Mouse (Mus musculus): ENCODE results near the gene Retreg2. TPM values are rescaled to one million over a fixed set of nuclear protein-coding genes. Genes with fewer than 3 reads are reported as not detected.

Gene Retreg2
- total and polyA plus RNA-seq, 2 experiments, result 77.6 to 284 TPM

- Histone ChIP-seq H3K9ac (ENCODE audit: low read depth, low read length) (peak overlapping the region; percentile 95), H3K4me3 (ENCODE audit: insufficient read depth, low read depth, low read length) (peak overlapping the region; percentile 92), H3K79me2 (ENCODE audit: control insufficient read depth, insufficient read depth, low read length) (peaks cover 15% of the 10 kb centered on the region; the same call in 1 of the 2 replicates), H3K36me3 (ENCODE audit: control insufficient read depth, insufficient read depth, low read length) (peaks cover 44% of the 10 kb centered on the region), H3K4me1 (ENCODE audit: control insufficient read depth, insufficient read depth, low read length) (peaks cover 24% of the 10 kb centered on the region), H3K27ac (replicated peaks; ENCODE audit: insufficient read depth, low read depth, low read length) (peak overlapping the region; percentile 100), H3K27me3 (ENCODE audit: control insufficient read depth, insufficient read depth, low read length) (no peaks in the 10 kb centered on the region)
- under 1% methylated on average over 53 of the region's 53 CpGs for WGBS
- TF ChIP-seq POLR2A (IDR thresholded peaks at IDR 0.05; ENCODE audit: extremely low read depth, insufficient read depth, low read length), result peak; percentile 63; the same call in 1 of the 2 replicates
- no peak for TF ChIP-seq CTCF (IDR thresholded peaks at IDR 0.05; ENCODE audit: low read depth, low read length)
- peak; percentile 54 for DNase-seq (ENCODE audit: extremely low read depth, low read depth, low spot score)
These were observed 940 bp upstream of the Retreg2 start for GRCm38 (mm10) chr1:75141486-75142190.

GRCm38 (mm10) chr1:75145589-75145988 is 3.0 kb downstream of the Retreg2 start:
- Histone ChIP-seq H3K4me3 (ENCODE audit: insufficient read depth, low read depth, low read length) (no peak overlapping the region), H3K9ac (ENCODE audit: low read depth, low read length) (no peak overlapping the region), H3K79me2 (ENCODE audit: control insufficient read depth, insufficient read depth, low read length) (peaks cover 15% of the 10 kb centered on the region; the same call in 1 of the 2 replicates), H3K27me3 (ENCODE audit: control insufficient read depth, insufficient read depth, low read length) (no peaks in the 10 kb centered on the region), H3K27ac (replicated peaks; ENCODE audit: insufficient read depth, low read depth, low read length) (no peak overlapping the region), H3K4me1 (ENCODE audit: control insufficient read depth, insufficient read depth, low read length) (peaks cover 38% of the 10 kb centered on the region), H3K36me3 (ENCODE audit: control insufficient read depth, insufficient read depth, low read length) (peaks cover 32% of the 10 kb centered on the region)
- DNase-seq (ENCODE audit: extremely low read depth, low read depth, low spot score), result no peak
- 97% methylated on average over 3 of the region's 3 CpGs for WGBS
- no peak for TF ChIP-seq CTCF (IDR thresholded peaks at IDR 0.05; ENCODE audit: low read depth, low read length)
- TF ChIP-seq POLR2A (IDR thresholded peaks at IDR 0.05; ENCODE audit: extremely low read depth, insufficient read depth, low read length), result no peak

- peak; percentile 95 for DNase-seq (ENCODE audit: extremely low read depth, low read depth, low spot score)
- no peaks in the 10 kb centered on the region for H3K27me3 ChIP-seq (ENCODE audit: control insufficient read depth, insufficient read depth, low read length)
- H3K4me3 ChIP-seq (ENCODE audit: insufficient read depth, low read depth, low read length), result no peak overlapping the region
- H3K36me3 ChIP-seq (ENCODE audit: control insufficient read depth, insufficient read depth, low read length), result peaks cover 32% of the 10 kb centered on the region
- peak overlapping the region; percentile 54 for H3K9ac ChIP-seq (ENCODE audit: low read depth, low read length)
- H3K4me1 ChIP-seq (ENCODE audit: control insufficient read depth, insufficient read depth, low read length), result peaks cover 35% of the 10 kb centered on the region
- H3K27ac ChIP-seq (replicated peaks; ENCODE audit: insufficient read depth, low read depth, low read length), result peak overlapping the region; percentile 84
- no peak for TF ChIP-seq CTCF (IDR thresholded peaks at IDR 0.05; ENCODE audit: low read depth, low read length)
- TF ChIP-seq POLR2A (IDR thresholded peaks at IDR 0.05; ENCODE audit: extremely low read depth, insufficient read depth, low read length), result no peak
- peaks cover 15% of the 10 kb centered on the region; the same call in 1 of the 2 replicates for H3K79me2 ChIP-seq (ENCODE audit: control insufficient read depth, insufficient read depth, low read length)
- WGBS, result 28% methylated on average over 7 of the region's 7 CpGs
These were observed 5.0 kb downstream of the Retreg2 start for GRCm38 (mm10) chr1:75147411-75148135.

DNA sequence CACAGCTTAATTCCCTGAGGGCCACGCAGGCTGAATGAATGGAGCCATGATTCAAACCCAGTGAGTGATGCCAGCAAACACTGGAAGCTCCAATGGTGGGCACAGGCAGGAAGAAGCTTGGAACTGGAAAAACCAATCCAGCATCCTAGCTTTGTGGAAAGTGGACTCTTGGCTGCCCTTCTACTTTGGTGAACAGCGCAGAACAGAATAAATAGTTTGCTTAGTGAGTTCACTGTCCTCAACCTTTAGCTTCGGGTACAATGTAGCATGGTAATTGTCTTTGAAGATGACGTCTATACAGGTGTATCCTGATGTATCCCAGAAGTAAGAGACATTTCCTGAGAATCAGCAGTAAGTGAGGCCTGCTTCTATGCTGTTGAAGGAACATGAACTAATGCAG is 6.1 kb downstream of the Retreg2 start:
- 35% methylated on average over 4 of the region's 4 CpGs for WGBS
- no peak overlapping the region for H3K4me3 ChIP-seq (ENCODE audit: insufficient read depth, low read depth, low read length)
- peak overlapping the region; percentile 88 for H3K27ac ChIP-seq (replicated peaks; ENCODE audit: insufficient read depth, low read depth, low read length)
- H3K79me2 ChIP-seq (ENCODE audit: control insufficient read depth, insufficient read depth, low read length), result peaks cover 10% of the 10 kb centered on the region; the same call in 1 of the 2 replicates
- peaks cover 32% of the 10 kb centered on the region for H3K36me3 ChIP-seq (ENCODE audit: control insufficient read depth, insufficient read depth, low read length)
- peak; percentile 99 for DNase-seq (ENCODE audit: extremely low read depth, low read depth, low spot score)
- no peaks in the 10 kb centered on the region for H3K27me3 ChIP-seq (ENCODE audit: control insufficient read depth, insufficient read depth, low read length)
- TF ChIP-seq POLR2A (IDR thresholded peaks at IDR 0.05; ENCODE audit: extremely low read depth, insufficient read depth, low read length) (no peak), CTCF (IDR thresholded peaks at IDR 0.05; ENCODE audit: low read depth, low read length) (no peak)
- no peak overlapping the region for H3K9ac ChIP-seq (ENCODE audit: low read depth, low read length)
- peaks cover 31% of the 10 kb centered on the region for H3K4me1 ChIP-seq (ENCODE audit: control insufficient read depth, insufficient read depth, low read length)

DNA sequence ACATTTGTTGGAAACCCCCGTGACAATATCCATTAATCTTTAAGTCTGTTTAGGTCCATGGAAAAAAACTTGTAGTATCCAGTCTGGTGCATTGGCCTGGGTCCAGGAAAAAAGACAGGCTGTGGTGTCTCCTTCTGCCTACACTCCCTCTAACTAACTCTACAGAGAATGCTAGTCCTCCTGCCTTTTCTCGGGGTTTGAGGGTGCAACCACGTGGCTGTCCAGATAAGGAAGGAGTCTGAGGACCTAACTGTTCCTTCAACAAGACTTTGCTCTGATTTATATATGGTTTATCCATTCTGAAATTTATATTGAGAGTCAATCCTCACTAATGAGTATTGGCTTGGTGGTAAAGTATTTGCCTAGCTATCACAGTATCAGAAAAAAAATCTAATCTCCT is 13.3 kb downstream of the Retreg2 start:
- no peak for DNase-seq (ENCODE audit: extremely low read depth, low read depth, low spot score)
- H3K9ac ChIP-seq (ENCODE audit: low read depth, low read length), result no peak overlapping the region
- TF ChIP-seq POLR2A (IDR thresholded peaks at IDR 0.05; ENCODE audit: extremely low read depth, insufficient read depth, low read length) (no peak), CTCF (IDR thresholded peaks at IDR 0.05; ENCODE audit: low read depth, low read length) (no peak)
- H3K36me3 ChIP-seq (ENCODE audit: control insufficient read depth, insufficient read depth, low read length), result no peaks in the 10 kb centered on the region
- no peaks in the 10 kb centered on the region for H3K4me1 ChIP-seq (ENCODE audit: control insufficient read depth, insufficient read depth, low read length)
- 62% methylated on average over 3 of the region's 3 CpGs for WGBS
- H3K4me3 ChIP-seq (ENCODE audit: insufficient read depth, low read depth, low read length), result no peak overlapping the region
- no peaks in the 10 kb centered on the region for H3K27me3 ChIP-seq (ENCODE audit: control insufficient read depth, insufficient read depth, low read length)
- no peaks in the 10 kb centered on the region for H3K79me2 ChIP-seq (ENCODE audit: control insufficient read depth, insufficient read depth, low read length)
- no peak overlapping the region for H3K27ac ChIP-seq (replicated peaks; ENCODE audit: insufficient read depth, low read depth, low read length)

Data from liver, adult 2 months (tissue).